Mouse (Mus musculus) right cerebral cortex, postnatal 25 days (tissue): ENCODE results near the gene Dlgap1.

ENCODE experiments used
- DNase-seq: peaks from one replicate; pipeline ENCODE4 v3.0.0; 2022

The Dlgap1 gene

GRCm38 (mm10) chr17:70779770-70780169 lies 810.9 kb downstream of the Dlgap1 start:
- no peak for DNase-seq

- no peak for DNase-seq
These were observed 812.1 kb downstream of the Dlgap1 start for GRCm38 (mm10) chr17:70780726-70781689.

- no peak for DNase-seq
These were observed 814.4 kb downstream of the Dlgap1 start for GRCm38 (mm10) chr17:70783273-70783672.

GRCm38 (mm10) chr17:70787366-70787765 lies 818.5 kb downstream of the Dlgap1 start:
- DNase-seq: no peak

GRCm38 (mm10) chr17:70790801-70791200 lies 821.9 kb downstream of the Dlgap1 start:
- DNase-seq: no peak

GRCm38 (mm10) chr17:70791596-70792275 lies 822.9 kb downstream of the Dlgap1 start:
- no peak for DNase-seq

- peak; percentile 34 for DNase-seq
These were observed 825.4 kb downstream of the Dlgap1 start for GRCm38 (mm10) chr17:70794291-70794690.

- DNase-seq: no peak
These were observed 825.8 kb downstream of the Dlgap1 start for GRCm38 (mm10) chr17:70794722-70795121.

GRCm38 (mm10) chr17:70795196-70795595 lies 826.3 kb downstream of the Dlgap1 start:
- no peak for DNase-seq

GRCm38 (mm10) chr17:70796940-70797772 lies 828.3 kb downstream of the Dlgap1 start:
- DNase-seq: no peak

- no peak for DNase-seq
These were observed 828.8 kb downstream of the Dlgap1 start for GRCm38 (mm10) chr17:70797773-70798045.

GRCm38 (mm10) chr17:70799266-70799665 lies 830.4 kb downstream of the Dlgap1 start:
- DNase-seq: peak; percentile 31

GRCm38 (mm10) chr17:70802022-70802421 lies 833.1 kb downstream of the Dlgap1 start:
- no peak for DNase-seq

- no peak for DNase-seq
These were observed 837.0 kb downstream of the Dlgap1 start for GRCm38 (mm10) chr17:70805866-70806265.

GRCm38 (mm10) chr17:70806600-70806999 lies 837.7 kb downstream of the Dlgap1 start:
- DNase-seq: no peak

- DNase-seq: no peak
These were observed 839.0 kb downstream of the Dlgap1 start for GRCm38 (mm10) chr17:70807885-70808284.

GRCm38 (mm10) chr17:70808837-70809236 lies 840.0 kb downstream of the Dlgap1 start:
- DNase-seq: no peak

- DNase-seq: no peak
These were observed 840.9 kb downstream of the Dlgap1 start for GRCm38 (mm10) chr17:70809776-70810175.

- DNase-seq: no peak
These were observed 841.9 kb downstream of the Dlgap1 start for GRCm38 (mm10) chr17:70810795-70811194.

GRCm38 (mm10) chr17:70815001-70815400 lies 846.1 kb downstream of the Dlgap1 start:
- DNase-seq: no peak

- no peak for DNase-seq
These were observed 849.1 kb downstream of the Dlgap1 start for GRCm38 (mm10) chr17:70817862-70818451.

- no peak for DNase-seq
These were observed 854.2 kb downstream of the Dlgap1 start for GRCm38 (mm10) chr17:70823083-70823482.

GRCm38 (mm10) chr17:70826227-70826626 lies 857.4 kb downstream of the Dlgap1 start:
- DNase-seq: peak; percentile 77
